Mouse (Mus musculus) lung, adult 18-20 months (tissue): ENCODE data around the gene Tdrd5.
"Not testable (repeated sequence)": the region's sequence is repeated elsewhere in the genome, so short reads cannot be mapped to it uniquely, and the experiment has no call there.

ENCODE experiments used
- DNase-seq, 2 experiments: peaks; one replicate each; pipeline ENCODE4 v3.0.0; 2022; ENCODE audit warnings: mixed read lengths in 2 of 2

Tdrd5 gene

DNA sequence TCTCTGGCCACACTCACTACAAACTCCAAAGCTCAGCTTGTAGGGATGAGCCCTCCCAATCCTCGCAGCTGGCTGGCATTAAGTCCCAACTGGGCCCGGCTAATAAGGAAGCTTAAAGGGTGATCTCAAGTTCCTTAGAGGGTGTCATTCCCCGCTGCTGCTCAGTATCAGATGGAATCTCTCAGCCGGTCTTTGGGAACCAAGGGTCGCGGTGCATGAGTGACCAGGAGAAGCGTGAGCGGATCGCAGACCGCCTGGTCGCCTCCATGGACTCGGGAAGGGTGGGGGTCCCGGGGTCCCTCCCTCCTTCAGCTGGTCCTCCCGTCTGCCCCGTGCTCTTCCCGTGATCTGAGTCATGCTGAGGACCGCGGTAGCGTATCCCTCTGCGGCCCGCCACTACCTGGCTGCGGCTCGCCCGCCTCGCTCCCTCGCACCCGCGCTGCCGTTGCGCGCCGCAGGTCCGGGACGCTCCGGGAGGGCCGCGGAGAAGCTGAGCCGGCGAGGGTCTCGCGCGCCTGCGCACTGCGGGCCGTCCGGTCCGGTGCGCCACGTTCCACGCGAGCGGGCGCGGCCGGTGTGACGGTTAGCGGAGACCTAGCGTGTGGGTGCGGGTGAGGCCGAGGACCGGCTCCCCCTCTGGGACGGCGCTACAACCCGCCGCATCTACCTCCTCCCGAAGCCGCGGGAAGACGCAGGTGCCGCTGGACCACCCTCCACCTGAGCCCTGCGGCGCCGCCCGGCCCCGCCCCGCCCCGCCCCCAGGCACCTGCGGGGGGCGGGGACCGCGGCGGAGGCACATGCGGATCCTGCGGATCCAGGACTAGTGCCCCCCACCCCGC lies at the start of gene Tdrd5:
Gene Tdrd5, minus strand, starts transcription at position 754 of the 839 bp plus-strand sequence.
- DNase-seq, result peak; percentile 10 to 22

DNA sequence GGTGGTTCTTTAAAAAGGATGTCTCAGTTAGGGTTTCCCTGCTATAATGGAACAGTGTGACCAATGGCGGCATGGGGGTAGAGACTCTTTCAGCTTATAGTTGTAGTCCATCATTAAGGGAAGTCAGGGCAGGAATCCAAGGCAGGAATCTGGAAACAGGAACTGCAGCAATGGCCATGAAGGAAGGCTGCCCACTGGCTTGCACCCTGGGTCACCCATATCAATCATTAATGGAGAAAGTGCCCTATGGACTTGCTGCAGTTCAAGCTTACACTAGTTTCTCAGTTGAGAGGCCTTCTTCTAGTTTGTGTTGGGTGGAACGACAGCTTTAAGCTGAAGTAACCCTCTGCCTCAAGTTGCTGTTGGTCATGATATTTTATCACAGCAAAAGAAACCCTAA lies 49.0 kb upstream of the Tdrd5 start:
- DNase-seq, result no peak

DNA sequence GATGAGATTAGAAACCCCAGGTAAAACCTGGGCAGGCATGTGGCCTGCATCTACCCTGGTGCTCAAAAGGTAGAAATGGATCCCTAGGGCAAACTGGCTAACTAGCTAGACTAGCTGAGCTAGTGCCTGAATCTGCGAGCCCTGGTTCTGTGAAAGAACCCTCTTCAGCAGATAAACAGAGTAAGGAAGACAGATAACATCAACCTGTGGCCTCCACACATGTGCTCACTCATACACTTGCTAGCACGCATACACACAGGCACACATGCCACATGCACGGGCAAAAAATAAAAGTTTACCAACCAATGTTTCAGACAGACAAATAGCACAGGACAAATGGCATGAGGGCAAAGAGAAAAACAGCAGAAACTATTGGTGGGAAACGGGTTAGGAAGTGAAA lies 47.0 kb upstream of the Tdrd5 start:
- DNase-seq, result no peak

DNA sequence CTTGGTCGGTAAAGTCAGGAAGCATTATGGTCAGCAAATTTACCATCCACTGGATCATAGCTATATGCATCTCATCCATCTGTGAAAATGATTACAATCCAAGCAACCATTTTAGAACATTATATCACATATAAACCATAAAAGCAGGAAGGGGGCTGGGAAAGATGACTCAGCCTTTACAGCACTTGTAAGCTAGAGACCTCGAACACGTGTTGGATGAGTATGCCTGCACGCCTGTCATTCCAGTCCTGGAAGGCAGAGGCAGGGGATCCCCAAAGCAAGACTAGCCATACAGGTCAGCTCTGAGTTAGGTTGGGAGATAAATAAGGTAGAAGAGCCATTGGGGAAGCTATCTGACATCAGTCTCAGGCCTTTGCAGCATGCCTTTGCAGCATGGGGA lies 45.6 kb upstream of the Tdrd5 start:
- DNase-seq, result no peak

DNA sequence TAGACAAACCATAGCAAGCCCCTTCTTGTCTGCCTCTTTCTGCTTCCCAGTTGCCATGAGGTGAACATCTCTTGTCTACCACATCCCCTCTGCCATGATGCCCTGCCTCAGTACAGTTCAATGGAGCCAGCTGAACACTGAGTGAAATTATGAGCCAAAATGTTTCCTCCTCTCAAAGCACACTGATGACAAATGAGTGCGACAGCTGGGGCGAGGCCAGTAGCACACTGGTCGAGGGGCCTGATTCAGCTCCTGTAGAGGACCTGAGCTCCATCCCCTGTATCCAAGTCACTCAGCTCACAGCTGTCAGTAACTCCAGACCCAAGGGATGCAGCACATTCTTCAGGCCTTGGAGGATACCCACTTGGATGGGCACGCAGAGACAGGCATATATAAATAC lies 42.2 kb upstream of the Tdrd5 start:
- no peak for DNase-seq

DNA sequence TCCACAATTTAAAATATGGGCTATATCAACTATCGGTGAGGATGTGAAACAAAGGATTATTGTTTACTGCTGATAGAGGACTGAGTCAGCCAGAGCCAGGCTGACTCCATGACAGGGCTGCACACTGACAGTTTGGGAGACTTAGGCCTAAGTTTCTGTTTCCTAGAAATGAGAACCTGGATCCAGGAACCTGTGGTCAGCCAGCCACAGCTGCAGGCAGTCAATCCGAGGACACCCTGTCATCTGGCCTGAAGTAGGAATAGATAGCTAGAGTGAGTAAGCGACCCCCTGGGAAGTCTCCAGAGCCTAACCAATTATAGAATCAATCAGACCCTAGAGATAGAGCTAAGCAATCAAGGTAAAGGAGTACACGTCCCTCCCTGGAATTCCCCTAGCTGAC lies 41.0 kb upstream of the Tdrd5 start:
- no peak for DNase-seq

DNA sequence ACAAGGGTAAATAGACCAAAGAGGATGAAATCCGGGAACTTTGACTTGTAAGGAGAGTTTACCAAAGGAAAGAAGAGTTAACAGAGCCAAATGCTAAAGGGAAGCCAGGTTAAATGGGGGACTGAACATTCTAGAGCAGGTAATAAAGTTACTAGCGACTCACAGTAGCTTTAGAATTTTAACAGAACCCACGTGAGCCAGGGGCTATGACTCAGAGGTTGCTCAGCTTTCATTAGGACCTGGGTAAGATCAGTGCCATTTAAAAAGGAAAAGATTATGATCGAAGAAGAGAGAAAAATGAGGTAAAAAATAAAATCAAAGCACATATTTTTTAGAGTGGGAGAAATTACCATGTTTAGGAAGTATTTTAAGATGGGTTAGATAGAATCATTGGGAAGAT lies 37.4 kb upstream of the Tdrd5 start:
- DNase-seq, result no peak

DNA sequence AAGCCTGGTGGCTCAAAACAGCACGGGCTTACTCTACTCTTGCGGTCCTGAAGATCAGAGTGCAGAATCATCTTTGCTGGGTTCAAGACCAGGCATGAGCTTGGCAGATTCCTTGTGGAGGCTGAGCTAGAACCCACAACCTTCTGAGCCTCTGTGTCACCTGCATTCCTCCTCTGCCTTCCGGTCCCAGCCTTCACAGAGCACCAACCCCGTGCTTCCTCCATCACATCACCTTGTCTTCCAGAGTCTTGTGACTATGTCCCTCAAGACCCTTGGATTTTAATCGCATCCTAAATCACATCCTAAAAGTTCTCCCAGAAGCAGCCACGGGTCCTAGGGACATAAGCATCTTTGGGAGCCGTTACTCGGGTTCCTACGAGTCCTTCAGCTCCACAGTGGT lies 19.7 kb upstream of the Tdrd5 start:
- no peak for DNase-seq

DNA sequence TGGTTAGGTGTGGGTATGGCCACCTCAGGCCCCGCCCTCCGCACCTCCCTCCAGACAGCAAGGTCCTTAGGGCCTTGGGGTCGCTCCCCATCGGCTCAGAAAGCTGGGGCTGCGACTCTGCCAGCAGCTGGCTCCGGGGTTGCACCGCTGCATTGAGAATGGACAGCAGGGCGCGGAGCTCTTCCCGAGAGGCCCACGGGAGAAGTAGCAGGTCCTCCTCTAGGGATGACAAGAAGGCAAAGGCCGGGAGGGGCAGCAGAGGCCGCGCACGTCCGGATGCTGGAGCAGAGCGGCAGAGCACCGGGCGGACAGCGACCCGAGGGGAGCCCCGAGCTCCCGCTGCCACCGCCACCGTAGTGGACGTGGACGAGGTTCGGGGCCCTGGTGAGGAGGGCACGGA lies 7.2 kb upstream of the Tdrd5 start, which contains the start of gene Nphs2:
Gene Nphs2, plus strand, starts transcription at position 98 of the 400 bp plus-strand sequence.
- no peak for DNase-seq

DNA sequence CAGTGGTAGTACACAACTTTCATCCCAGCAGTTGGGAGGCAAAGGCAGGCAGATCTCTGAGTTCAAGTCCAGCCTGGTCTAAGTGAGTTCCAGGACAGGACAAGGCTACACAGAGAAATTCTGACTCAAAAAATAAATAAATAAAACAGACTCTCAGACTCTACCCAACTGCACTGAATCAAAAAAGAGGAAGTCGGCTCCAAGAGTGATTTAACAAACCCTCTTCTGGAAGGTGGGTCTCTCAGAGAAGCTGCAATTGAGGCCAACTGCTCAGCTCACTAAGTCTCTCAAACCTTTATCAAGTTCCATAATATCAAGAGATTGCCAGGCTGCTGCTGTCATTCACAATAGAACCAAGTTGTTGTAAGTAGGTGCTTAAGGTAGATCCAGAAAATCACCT lies 5.1 kb upstream of the Tdrd5 start:
- DNase-seq, result no peak

DNA sequence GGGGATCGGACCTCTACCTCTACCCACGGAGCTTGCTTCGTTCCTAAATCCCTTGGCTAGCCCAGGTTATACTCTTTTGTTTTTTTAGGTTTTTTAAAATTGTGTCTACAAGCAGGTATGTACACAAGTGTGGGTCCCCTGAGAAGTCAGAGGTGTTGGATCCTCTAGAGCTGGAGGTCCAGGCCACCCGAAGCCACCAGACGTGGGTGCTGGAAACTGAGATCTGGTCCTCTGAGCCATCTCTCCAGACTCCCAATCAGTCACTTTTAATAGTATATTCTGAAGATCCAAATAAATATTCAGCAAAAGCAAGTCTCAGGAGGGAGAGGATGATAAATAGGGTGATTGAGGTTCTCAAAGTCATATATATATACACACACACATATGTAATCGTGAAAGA lies 13.4 kb downstream of the Tdrd5 start:
- DNase-seq, result no peak

DNA sequence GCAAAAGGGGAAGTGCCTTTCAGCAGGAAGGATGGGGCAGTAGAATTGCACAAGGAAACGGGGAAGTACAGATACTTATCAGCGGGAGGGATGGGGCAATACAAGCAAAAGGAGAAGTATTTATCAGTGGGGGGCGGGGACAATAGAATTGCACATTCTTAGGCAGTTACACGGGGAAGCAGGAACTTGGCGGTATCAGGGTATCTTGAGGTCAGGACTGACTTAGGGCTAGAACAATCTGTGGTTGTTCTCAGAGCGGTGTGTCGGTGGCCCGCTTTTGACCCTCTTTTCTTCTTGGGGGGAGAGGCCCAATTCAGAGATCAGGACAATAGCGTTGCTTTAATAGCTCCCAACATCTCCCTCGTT lies 14.3 kb downstream of the Tdrd5 start:
- DNase-seq, result not testable (repeated sequence)

DNA sequence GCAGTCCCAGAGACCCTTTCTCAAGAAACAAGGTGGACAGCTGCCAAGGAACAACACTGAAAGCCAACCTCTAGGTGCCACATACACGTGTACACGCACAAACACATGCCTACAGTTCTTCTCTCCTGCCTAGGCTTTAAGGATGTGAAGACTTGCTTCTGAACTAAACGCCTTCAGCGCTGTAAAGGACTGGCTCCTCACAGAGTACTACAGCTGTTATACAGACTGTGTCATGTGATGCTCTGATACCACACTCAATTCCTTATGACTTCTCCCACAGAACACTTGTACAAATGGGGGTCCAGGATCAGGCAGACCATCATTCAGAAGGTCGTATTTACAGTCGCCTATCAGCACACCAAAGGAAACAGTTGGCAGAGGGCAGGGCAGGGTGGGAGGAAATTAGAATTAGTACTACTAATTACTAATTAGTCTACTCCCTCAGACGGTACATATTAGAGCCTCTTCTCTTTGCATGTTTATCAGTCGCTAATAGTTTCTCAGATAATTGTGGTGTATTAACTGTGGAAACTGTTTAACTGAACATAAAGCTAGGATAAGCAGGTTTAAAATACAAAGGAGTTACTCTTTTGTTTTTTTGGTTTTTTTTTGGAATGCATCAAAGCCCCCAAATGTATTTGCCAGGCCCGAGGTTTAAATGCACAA lies 14.8 kb downstream of the Tdrd5 start:
- DNase-seq, result no peak

DNA sequence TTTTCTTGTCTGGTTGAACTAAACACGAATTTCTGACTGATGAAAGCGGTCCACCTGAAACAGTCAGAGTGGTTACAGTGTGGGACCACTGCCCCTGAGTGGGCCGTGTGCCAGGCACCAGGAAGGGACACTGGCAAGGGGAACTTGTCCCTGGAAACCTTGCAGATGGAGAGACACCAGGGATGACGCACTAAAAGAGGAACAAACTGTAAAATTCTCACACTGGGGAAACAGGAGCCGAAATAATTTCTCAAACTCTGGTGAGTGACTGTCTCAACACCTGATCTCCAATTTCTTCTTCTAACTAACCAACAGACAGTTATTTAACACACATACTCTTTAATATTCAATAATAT lies 17.9 kb downstream of the Tdrd5 start:
- no peak for DNase-seq

DNA sequence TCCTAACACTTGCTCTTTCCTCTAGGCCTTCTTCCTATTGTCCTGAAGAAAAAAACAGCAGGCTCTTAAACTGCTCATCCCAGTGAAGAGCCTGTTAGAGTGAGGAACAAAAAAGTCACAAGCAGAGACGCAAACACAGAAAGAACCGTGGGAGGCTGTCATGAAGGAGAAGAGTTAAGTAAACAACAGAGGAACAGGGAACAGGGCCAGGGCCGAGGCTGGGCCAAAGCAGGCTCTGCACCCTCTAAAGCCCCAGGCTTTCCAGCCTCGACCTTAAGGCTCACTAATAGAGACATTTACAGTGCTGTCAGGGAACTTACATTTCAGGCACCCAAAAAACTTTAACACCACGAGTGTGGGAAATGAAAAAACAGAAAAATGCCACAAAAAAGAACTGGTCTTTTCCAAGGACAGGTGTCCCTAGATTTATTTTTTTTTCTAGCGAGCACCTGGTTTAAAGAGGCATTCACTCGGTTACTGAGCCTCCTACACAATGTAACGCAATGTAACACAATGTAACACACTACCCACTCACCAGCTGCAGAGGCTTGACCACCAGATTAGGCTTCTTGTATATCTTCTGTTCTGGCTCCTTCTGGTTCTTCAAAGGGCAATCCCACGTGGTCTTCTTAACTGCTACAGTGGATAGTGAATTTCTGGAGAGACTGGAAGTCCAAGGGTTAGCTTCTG lies 18.5 kb downstream of the Tdrd5 start:
- DNase-seq, result peak in 1 of 2 experiments; percentile 10

DNA sequence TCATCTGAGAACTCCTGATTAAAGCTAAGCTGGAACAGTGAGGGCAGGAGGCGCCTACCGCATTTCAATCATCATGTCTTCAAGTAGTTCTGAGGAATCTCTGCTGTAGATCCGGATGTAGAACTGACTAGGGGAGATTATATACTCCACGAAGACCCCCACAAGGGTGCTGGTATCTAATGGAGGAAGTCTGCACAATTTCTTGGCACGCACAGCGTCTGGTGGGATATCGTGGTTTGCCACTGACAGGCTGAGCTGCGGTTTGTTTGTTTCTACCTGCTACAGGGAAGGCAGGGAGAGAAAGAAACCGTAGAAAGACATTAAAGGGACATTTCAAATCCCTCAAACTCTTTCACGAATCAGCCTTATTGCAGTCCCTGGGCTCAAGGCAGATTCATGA lies 19.3 kb downstream of the Tdrd5 start:
- DNase-seq, result no peak

DNA sequence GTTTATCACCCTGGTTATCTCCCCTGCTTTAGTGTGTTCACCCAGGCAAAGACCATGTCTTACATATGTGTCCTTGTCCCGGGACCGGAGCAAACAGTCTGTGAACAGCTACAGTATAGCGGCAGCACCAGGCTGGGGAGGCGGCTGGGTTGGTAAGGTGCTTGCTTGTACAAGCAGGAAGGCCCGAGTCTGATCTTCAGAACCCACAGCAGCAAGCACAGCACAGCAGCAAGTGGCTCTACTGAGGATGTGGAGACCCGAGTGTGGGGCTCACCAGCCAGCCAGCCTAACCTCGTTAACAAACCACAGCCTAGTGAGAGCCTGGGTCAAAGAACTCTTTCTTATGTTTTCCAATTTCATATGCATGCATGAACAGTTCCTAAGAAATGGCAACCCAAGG lies 23.3 kb downstream of the Tdrd5 start:
- DNase-seq, result no peak

DNA sequence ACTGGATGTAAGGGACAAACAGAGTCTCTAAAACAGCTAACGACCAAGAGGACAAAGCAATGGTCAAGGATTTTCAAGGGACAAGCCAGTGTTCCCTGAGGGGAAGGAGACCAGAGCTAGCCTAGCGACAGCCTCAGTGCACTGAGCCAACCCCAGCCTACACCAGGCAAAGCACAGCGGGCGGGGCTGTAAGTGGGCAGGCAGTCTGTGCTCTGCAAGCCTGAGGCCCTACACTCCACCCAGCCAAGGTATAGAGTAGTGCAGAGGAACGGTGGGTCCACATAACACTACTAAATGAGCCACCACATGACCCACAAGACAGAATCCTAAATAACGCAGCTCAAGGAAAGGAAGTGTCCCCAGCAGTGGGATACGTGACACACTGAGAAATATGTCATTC lies 29.8 kb downstream of the Tdrd5 start:
- no peak for DNase-seq

DNA sequence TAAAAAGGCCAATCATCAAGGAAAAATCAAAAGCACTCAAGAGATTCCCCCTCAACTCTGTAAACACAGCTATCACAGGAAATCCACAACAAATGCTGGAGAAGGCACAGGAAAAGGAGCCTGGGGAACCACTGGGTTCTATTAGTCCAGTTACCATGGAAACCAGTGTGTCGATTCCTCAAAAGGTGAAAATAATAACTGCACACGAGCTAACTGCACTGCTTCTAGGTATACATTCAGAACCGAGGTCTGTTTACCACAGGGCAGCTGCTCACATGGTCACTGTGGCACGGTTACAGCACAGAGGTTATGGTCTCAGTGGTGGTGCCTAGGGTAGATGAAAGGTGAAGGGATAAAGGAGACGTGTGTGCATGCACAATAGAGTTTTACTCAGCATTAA lies 31.8 kb downstream of the Tdrd5 start:
- no peak for DNase-seq

DNA sequence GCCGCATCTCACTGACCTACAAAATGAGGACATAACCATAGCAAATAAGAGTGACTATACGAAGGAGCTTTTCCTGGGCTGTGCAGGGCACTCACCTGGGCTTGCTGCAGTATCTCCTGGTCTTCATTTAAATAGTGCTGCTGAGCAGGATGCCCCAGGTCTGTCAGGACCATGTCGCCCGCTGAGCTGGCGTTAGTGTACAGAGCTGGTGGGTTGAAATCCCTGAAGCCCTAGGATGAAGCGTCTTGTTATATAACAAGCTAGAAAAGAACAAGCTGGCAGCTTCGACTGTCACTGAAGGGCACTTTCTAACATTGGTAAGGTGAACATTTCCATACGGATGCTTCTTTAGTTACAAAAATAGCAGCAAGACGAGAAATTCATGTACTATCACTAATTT lies 33.0 kb downstream of the Tdrd5 start:
- no peak for DNase-seq

DNA sequence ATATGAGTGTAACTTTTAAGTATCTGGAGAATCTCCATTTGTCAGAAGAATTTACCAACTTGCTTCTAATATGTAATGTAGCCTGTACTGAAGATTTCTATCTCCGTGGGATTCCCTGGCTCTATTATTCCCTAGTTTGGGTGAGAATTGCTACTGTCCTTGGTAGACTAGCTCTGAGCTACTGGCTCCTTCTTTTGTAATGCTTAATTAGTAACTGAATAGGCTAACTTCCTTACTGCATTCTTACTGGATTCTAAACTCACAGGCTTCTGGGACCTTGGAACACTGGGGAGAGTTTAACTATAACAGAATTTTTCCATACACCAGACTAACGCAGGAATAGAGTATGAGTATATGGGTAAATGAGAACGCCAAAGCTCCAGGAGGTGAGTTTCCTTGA lies 34.9 kb downstream of the Tdrd5 start:
- not testable (repeated sequence) for DNase-seq

DNA sequence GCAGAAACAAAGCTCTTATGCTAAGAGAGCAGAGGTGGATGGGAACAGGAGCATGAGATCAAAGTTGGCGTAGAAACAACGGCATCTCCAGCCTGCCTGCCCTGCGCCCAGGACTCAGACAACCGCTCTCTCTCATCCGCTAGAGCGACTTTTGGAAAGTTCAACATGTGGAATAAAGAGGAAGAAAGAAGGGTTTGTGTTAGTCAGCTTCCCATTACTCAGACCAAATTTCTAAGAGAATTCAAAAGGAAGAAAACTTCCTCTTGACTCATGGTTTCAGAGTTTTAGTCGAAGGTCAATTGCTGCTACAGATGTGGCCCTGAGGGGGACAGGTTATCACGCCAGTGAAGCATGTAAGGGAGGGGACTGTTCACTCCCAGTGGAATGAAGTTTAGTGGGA lies 39.5 kb downstream of the Tdrd5 start:
- no peak for DNase-seq

DNA sequence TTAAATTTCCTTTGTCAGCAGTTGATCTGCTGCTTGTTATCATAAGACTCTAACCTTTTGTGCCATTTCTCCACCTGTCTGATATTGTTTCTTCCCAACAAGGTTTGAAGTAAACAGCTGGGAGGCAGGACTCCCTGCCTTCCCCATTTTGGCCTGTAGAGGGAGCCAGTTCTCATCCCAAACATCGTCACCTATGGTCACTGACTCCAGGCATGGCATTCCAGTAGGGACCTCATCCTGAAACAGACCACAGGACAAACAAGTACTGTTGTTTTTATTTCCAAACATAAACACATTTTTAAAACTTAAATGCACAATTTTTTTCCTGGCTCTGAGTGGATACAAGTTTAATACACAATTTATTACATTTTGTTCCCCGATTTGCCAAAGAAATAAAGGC lies 40.1 kb downstream of the Tdrd5 start:
- peak; percentile 40 to 49 for DNase-seq

DNA sequence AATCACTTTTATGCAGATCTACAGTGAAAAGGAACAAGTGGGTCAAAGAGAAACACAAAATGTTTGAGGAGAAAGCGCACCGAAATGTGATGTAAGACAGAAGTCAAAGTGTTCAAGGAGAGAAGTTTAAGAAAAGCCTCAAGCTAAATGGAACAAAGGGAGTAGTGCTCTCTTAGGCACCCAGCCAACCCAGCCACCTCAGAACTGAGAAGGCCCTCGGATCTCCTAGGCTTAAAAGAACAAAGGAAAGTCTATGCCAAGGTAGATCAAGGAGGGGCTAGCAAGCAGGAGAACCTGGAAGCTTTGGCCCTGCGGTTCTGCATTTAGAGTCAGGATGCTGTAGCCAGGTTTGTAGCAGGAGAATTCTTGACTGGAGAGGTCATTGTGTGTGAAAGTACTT lies 48.6 kb downstream of the Tdrd5 start:
- no peak for DNase-seq
